Mouse (Mus musculus) heart, postnatal 36 days (tissue): ENCODE results near the gene Hic2. TPM values are rescaled to one million over a fixed set of nuclear protein-coding genes. Genes with fewer than 3 reads are reported as not detected.

ENCODE experiments used
- DNase-seq, 2 experiments: peaks; one replicate each; pipeline ENCODE4 v3.0.0; 2021 to 2022
- intact Hi-C: fragments of 180-260 bp; cut with DNase I; formaldehyde crosslinking; loops from one replicate; pipeline ENCODE4 v1.15.1; 2025
- total RNA-seq, 2 experiments: library from RNA; stranded (reverse); gene quantifications; 2 replicates each; pipeline ENCODE4 v1.2.3; 2021

Hic2 gene
- total RNA-seq, 2 experiments from 2014 or later = 2.2 to 2.3 TPM

DNA sequence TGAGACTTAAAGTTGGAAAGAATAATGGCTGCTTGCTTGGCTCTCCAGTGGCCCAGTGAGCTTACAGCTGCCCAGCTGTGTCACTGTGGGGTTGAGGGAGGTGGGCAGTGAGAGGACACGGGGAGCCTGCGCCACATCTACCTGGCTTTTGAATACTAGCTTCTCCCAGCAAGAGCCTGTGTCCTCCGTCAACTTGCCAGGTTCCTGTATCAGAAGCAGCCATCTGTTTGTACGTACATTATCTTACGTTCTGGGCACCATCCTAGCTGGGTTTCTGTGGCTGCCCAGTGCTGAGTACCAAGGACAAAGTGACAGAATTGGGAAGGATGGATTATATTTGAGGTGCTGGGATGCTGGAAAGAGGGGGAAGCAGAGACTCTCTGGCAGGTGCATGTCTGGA lies 36.5 kb downstream of the Hic2 start:
- intact Hi-C loops = loop anchor here (2.0 to 10.0 kb wide), 3 partner anchors 35 to 345 kb away; partner anchors contain the start of gene Ydjc
- no peak for DNase-seq

GRCm38 (mm10) chr16:17271124-17271523 lies 37.8 kb downstream of the Hic2 start:
- DNase-seq = peak; percentile 44 to 66
- intact Hi-C loops = loop anchor here (1.0 to 10.0 kb wide), 4 partner anchors 36 to 346 kb away; partner anchors contain the start of gene Ydjc

DNA sequence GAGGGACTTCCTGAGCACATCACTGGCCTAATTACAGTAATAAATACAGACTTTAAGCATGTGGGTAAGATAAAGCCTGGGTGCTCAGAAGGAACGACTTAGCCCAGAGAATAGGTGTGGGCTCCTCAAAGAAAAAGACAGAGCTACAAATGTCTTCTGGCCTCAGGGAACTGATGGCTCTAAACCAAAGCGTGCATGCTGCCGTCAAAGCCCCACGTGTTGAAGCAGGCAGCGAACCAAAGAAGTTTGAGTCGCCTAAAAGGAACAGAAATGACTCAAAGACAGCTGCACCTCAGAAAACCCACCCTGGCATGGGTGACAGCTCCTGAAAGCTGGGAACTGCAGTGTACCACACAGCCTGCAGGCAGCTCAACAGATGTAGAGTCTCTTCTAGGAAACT lies 38.5 kb downstream of the Hic2 start:
- intact Hi-C loops = loop anchor here (1.0 to 10.0 kb wide), 4 partner anchors 37 to 347 kb away; partner anchors contain the start of gene Ydjc
- DNase-seq = no peak

DNA sequence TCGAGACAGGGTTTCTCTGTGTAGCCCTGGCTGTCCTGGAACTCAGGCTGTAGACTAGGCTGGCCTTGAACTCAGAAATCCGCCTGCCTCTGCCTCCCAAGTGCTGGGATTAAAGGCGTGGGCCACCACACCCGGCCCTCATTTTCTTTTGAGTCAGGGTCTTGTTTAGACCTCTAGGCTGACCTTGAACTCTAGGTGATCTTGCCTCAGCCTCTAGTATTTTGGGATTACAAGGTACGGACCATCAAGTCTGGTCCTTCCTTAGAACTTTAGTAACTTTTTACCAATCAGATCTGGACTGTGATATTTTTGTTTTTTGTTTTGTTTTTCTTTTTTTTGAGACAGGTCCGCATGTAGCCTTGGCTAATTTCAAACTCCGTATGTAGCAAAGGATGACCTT lies 42.3 kb downstream of the Hic2 start, which contains the start of gene Tmem191c:
Gene Tmem191c, plus strand, starts transcription at position 357 of the 400 bp plus-strand sequence.
- intact Hi-C loops = loop anchor here (1.0 to 10.0 kb wide), 3 partner anchors 65 to 351 kb away; partner anchors contain the start of gene Sdf2l1
- no peak for DNase-seq

DNA sequence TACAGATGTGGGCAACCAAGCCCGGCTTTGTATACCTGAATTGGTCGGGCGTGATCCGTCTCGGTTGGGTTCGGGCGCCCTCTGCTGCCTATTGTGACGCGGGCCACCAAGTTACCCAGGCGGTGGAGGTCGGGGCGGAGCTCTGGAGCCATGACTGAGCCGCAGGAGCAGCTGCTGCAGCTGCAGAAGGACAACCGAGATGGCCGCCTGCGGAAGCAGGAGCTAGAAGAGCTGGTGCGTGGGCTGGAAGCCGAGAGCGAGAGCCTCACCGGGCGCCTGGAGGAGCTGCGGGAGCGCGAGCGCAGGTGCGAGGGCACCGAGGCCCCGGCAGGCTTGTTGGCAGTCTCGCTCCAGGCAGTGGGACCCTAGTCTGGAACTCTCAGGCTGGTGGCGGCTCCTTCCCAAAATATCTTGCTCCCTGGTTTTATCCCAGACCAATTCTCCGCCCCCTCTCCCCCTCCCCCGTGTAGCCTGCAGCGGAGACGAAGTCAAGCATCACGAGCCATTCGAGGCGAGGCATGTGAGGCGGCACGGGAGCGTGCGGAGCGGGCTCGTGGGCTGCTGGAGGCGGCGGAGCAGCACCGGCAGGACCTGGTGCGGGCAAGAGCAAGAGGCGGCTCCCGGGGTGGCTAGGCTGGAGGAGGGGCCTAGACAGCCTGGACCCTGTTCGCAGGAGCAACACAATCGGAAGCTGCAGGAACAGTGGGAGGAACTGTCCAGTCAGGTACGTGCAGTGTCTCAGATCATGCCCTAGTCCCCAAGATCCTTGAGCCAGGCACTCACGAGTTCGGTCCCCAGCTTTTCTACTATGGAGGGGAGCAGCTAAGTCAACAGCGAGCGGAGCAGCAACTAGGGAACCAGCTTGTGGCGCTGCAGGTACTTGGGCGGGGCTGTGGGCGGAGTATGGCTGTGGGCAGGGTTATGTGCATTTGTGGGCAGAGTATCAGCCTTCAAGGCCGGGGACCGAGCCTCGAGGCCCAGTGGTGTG lies 43.1 kb downstream of the Hic2 start:
- intact Hi-C loops = loop anchor here (1.0 to 10.0 kb wide), 3 partner anchors 66 to 352 kb away; partner anchors contain the start of gene Sdf2l1
- peak; percentile 93 to 95 for DNase-seq

- intact Hi-C loops = loop anchor here (5.0 to 10.0 kb wide), 2 partner anchors 145 to 353 kb away; partner anchors contain the start of gene Sdf2l1
- peak in 1 of 2 experiments; percentile 10 for DNase-seq
Observed at GRCm38 (mm10) chr16:17277342-17278211, 44.2 kb downstream of the Hic2 start.

DNA sequence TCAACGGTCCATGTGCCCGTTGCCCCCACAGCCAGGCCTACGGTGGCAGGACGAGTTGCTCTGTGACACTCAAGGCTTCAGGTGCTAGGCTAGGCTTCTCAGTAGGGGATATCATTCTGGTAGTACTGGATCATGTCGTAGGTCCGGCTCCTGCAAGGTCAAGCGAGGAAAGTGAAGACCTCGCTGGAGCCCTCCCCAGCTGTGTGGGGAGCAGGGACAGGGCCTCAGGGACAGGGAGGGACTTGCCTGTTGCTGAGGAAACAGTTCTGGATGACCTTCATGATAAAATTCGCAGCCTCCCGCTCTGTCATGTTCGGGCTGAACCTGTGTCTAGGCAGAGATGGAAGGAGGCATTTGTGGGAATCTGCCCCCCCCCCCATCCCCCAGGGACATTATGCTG lies 47.1 kb downstream of the Hic2 start:
- intact Hi-C loops = no loop called here
- DNase-seq = no peak

DNA sequence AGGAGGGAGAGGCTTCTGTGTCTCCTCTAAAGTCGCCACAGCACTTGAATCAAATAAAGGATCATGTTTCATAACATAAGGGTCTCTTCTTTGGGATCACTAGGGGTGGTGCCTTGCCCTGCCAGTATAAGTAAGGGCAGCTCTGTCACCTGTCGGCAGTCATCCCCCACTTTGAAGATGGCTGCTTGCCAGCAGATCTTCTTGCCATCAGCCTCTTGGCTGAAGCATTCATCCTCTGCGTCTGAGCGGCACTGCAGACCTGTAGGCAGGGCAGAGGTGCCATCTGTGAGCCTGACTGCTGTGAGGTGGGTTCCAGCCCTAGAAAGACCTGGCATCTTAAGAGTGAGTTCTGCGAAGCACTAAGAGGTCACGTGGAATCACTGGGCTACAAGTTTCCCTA lies 49.8 kb downstream of the Hic2 start:
- intact Hi-C loops = no loop called here
- DNase-seq = no peak

GRCm38 (mm10) chr16:17287103-17287502 lies 53.7 kb downstream of the Hic2 start:
- no peak for DNase-seq
- intact Hi-C loops = no loop called here

GRCm38 (mm10) chr16:17291016-17291415 lies 57.6 kb downstream of the Hic2 start:
- intact Hi-C loops = loop anchor here (5.0 kb wide), 1 partner anchor 164 kb away; the partner anchor contains the start of gene 2610318N02Rik
- DNase-seq = no peak

DNA sequence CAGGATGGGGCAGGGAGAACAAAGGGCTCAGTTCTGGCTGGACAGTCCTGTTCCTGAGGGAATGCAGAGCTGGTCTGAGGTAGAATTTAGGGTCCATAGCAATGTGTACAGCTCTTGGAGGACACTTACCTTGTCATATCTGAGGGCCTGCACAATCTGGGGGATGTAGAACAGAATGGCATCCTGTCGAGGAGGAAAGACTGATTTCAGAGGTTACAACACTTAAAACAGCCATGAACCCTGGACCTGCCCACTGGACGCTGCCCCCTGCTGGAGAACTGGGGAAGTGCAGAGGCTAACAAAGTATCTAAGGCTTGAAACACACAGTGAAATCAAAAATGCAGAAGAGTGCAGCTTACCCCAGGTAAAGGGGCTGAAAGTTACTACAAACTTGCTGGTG lies 59.4 kb downstream of the Hic2 start:
- peak; percentile 66 to 84 for DNase-seq
- intact Hi-C loops = loop anchor here (5.0 kb wide), 1 partner anchor 165 kb away; the partner anchor contains the start of gene 2610318N02Rik

GRCm38 (mm10) chr16:17300818-17301217 lies 67.4 kb downstream of the Hic2 start:
- DNase-seq = no peak
- intact Hi-C loops = no loop called here

- no peak for DNase-seq
- intact Hi-C loops = no loop called here
Observed at GRCm38 (mm10) chr16:17303521-17304245, 70.3 kb downstream of the Hic2 start.

GRCm38 (mm10) chr16:17307461-17307860 lies 74.1 kb downstream of the Hic2 start:
- intact Hi-C loops = no loop called here
- no peak for DNase-seq

DNA sequence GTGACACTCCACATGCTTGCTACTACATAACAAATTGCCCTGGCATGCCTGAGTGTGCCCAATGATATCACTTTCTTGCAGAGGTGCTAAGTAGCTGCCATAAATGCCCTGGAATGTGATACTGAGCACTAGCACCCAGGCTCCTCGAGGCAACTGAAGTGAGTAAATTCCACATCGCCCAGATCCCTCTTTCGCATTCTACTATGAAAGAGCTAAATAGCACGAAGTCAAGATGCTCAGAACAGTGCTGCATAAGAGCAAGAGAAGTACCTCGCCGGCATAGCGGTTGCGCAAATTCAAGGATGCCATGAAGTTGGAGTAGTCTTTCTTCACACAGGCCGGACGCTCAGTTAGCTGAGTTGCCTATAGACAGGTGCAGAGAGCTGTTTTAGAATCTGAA lies 75.7 kb downstream of the Hic2 start:
- intact Hi-C loops = no loop called here
- DNase-seq = no peak

DNA sequence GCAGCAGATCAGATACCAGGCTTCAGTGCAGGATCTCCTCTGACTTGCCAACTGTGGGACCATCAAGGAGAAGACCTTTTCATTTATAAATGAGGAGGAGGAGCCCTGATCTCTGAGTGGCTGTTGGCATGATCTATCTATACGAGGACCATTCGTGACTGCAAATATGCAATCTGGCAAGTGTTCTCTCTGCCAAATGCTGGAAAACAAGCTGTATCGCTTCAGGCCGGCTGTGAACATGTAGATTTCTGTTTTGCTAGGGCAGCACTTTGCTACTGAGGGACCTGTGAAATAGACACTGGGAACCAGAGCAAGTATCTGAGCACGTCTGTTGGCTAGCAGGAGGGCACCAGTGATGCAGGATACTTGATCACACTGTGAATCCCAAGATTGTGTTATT lies 79.2 kb downstream of the Hic2 start:
- no peak for DNase-seq
- intact Hi-C loops = no loop called here
